Mouse (Mus musculus) megakaryocyte, embryonic 14.5 days (primary cell): ENCODE measurements around the gene Ccdc77. TPM values are rescaled to one million over a fixed set of nuclear protein-coding genes. Genes with fewer than 3 reads are reported as not detected.

Source experiments
- H3K27me3 ChIP-seq: replicated peaks from 2 replicates; pipeline ENCODE3; 2012; ENCODE audit warnings: inconsistent platforms
- H3K36me3 ChIP-seq: replicated peaks from 2 replicates; pipeline ENCODE3; 2012; ENCODE audit warnings: low read length, inconsistent platforms, mixed read lengths
- H3K4me1 ChIP-seq: 2 replicates; pipeline ENCODE4 v1.6.1; 2012; ENCODE audit warnings: inconsistent platforms
- H3K4me3 ChIP-seq: replicated peaks from 2 replicates; pipeline ENCODE3; 2012; ENCODE audit warnings: moderate library complexity, mild to moderate bottlenecking, inconsistent platforms
- H3K9me3 ChIP-seq: 2 replicates; pipeline ENCODE4 v1.6.1; 2012; ENCODE audit warnings: inconsistent platforms
- FLI1 ChIP-seq: IDR thresholded peaks from 2 replicates; pipeline ENCODE4 v1.6.1; 2012; ENCODE audit warnings: low read length, inconsistent platforms, mixed read lengths
- GATA1 ChIP-seq: IDR thresholded peaks from 3 replicates; pipeline ENCODE4 v1.6.1; 2012; ENCODE audit warnings: mixed read lengths, low read length, inconsistent platforms, borderline replicate concordance
- polyA plus RNA-seq: library from polyadenylated mRNA; stranded (reverse); fragments of >175 nt; gene quantifications from 2 replicates; pipeline ENCODE4 v1.2.3, GENCODE M21; 2012; ENCODE audit warnings: low replicate concordance; ENCODE audit not compliant: insufficient read depth

Gene Ccdc77
- polyA plus RNA-seq, 1 experiment, result 3.4 TPM

- Histone ChIP-seq H3K4me1 (peaks cover 7% of the 10 kb centered on the region), H3K27me3 (peaks cover 64% of the 10 kb centered on the region), H3K36me3 (no peaks in the 10 kb centered on the region), H3K9me3 (no peaks in the 10 kb centered on the region), H3K4me3 (no peak overlapping the region)
- no peak for TF ChIP-seq GATA1
- TF ChIP-seq FLI1, result no peak
Measured at GRCm38 (mm10) chr6:120289430-120289829, 74.7 kb downstream of the Ccdc77 start.

- TF ChIP-seq FLI1 (no peak), GATA1 (no peak)
- H3K9me3 ChIP-seq, result peaks cover 4% of the 10 kb centered on the region; the same call in 1 of the 2 replicates
- H3K36me3 ChIP-seq, result no peaks in the 10 kb centered on the region
- peaks cover 62% of the 10 kb centered on the region for H3K27me3 ChIP-seq
- no peaks in the 10 kb centered on the region for H3K4me1 ChIP-seq
- H3K4me3 ChIP-seq, result no peak overlapping the region
Measured at GRCm38 (mm10) chr6:120288541-120288940, 75.6 kb downstream of the Ccdc77 start.

- Histone ChIP-seq H3K9me3 (peaks cover 4% of the 10 kb centered on the region; the same call in 1 of the 2 replicates), H3K27me3 (peaks cover 59% of the 10 kb centered on the region), H3K4me3 (no peak overlapping the region), H3K4me1 (peaks cover 3% of the 10 kb centered on the region; the same call in 1 of the 2 replicates), H3K36me3 (no peaks in the 10 kb centered on the region)
- TF ChIP-seq GATA1, result no peak
- no peak for TF ChIP-seq FLI1
Measured at GRCm38 (mm10) chr6:120287279-120287678, 76.9 kb downstream of the Ccdc77 start.

GRCm38 (mm10) chr6:120276874-120277449 is 87.2 kb downstream of the Ccdc77 start:
- Histone ChIP-seq H3K4me1 (peaks cover 4% of the 10 kb centered on the region; the same call in 1 of the 2 replicates), H3K4me3 (no peak overlapping the region), H3K36me3 (no peaks in the 10 kb centered on the region), H3K27me3 (peaks cover 49% of the 10 kb centered on the region), H3K9me3 (no peaks in the 10 kb centered on the region)
- TF ChIP-seq GATA1 (no peak), FLI1 (no peak)

GRCm38 (mm10) chr6:120275301-120275700 is 88.9 kb downstream of the Ccdc77 start:
- Histone ChIP-seq H3K27me3 (peaks cover 47% of the 10 kb centered on the region), H3K4me1 (peaks cover 2% of the 10 kb centered on the region; the same call in 1 of the 2 replicates), H3K9me3 (no peaks in the 10 kb centered on the region), H3K36me3 (no peaks in the 10 kb centered on the region), H3K4me3 (no peak overlapping the region)
- TF ChIP-seq GATA1, result no peak
- TF ChIP-seq FLI1, result no peak

DNA sequence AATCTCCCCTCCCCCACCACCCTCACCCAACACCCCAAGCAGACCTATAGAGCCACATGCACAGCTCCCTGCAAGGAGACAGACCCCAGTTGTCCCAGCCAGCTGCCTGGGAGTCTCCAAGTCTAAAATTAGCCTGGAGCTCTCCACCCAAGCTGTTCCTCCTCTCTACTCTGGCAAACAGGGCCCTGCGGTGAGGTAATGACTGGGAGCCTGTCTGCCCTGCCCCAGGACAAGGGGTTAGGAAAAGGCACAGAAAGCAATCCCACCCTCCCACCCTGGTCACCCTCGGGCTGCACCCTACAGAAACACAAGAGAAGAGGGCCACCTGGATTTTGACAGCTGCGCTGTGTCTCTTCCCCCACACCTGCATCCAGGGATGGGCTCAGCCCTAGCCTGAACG is 89.3 kb downstream of the Ccdc77 start:
- Histone ChIP-seq H3K27me3 (peaks cover 45% of the 10 kb centered on the region), H3K9me3 (no peaks in the 10 kb centered on the region), H3K4me1 (no peaks in the 10 kb centered on the region), H3K36me3 (no peaks in the 10 kb centered on the region), H3K4me3 (no peak overlapping the region)
- TF ChIP-seq FLI1, result no peak
- no peak for TF ChIP-seq GATA1

Other genes with a start within 250 kb of the Ccdc77 start
- not detected in 2 replicates for gene D330020A13Rik, start 70.0 kb downstream of the Ccdc77 start, polyA plus RNA-seq
- 0.03 and 0.61 TPM in 2 replicates for gene B4galnt3, start 69.8 kb downstream of the Ccdc77 start, polyA plus RNA-seq
- gene Kdm5a, start 250 bp downstream of the Ccdc77 start, polyA plus RNA-seq, result 1.7 and 4.6 TPM in 2 replicates
- 8.7 and 11.2 TPM in 2 replicates for gene Il17ra, start 98.9 kb upstream of the Ccdc77 start, polyA plus RNA-seq
- 1.1 TPM in 1 of 2 replicates, not detected in the other for gene Tmem121b, start 129.4 kb upstream of the Ccdc77 start, polyA plus RNA-seq
- gene Hdhd5, start 166.9 kb upstream of the Ccdc77 start, polyA plus RNA-seq, result 2.1 and 4.8 TPM in 2 replicates